Mouse (Mus musculus): ENCODE data around the gene Smim14. TPM values are rescaled to one million over a fixed set of nuclear protein-coding genes. Genes with fewer than 3 reads are reported as not detected.

Smim14 gene
- polyA plus RNA-seq, 1 experiment from 2014 or later = 45.8 TPM

DNA sequence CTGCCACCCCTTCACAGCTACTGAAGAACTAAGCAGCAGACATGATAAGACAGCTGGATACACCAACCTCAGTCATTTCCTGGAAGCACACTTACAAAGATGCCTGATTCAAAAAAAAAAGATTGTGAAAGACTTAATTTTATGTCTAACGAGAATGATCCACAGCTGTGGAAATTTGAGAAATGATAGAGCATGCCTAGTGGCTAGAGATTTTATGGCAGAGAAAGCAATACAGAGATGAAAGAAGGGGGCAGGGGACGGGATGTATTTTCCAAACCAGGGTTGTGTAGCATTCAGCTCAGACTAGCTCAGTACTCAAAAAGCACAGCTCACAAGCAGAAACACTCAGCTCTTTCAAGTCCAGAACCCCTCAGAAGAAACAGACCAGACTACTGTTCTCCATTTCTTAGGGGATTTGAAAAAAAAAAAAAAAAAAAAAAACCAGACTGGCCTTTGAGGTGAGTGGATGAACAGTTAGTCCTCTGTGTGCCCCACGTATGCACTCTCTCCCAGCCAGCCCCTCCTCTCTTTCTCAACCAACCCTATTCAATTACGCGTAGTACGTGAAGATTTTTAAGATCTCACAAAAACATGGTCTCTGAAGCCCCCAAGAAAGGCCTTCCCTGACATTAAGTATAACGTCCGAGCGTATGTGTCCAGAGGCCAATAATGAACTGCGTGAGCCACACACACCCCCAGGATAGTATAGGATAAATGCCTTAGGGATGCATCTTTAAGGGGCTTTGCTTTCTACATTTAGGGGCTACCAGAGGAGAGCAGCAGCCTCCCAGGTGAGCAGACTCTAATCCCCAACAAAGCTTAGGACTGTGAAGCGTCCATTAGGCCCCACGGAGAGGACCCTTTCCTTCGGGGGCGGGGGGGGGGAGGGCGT, 102.3 kb downstream of the Smim14 start:
- peak overlapping the region; percentile 66 for H3K9ac ChIP-seq
- peaks cover 4% of the 10 kb centered on the region; the same call in 1 of the 2 replicates for H3K27me3 ChIP-seq
- no peak for ATAC-seq (ENCODE audit: insufficient read depth)
- no peaks in the 10 kb centered on the region for H3K9me3 ChIP-seq (replicated peaks)
- 19% methylated on average over 15 of the region's 15 CpGs for WGBS (ENCODE audit: insufficient replicate concordance)
- 0 out of 2 replicates have a peak overlapping the region, but pooled peaks have one; percentile 60 for H3K27ac ChIP-seq (replicated peaks)
- peaks cover 24% of the 10 kb centered on the region for H3K4me1 ChIP-seq (replicated peaks)
- peak overlapping the region; percentile 74 for H3K4me3 ChIP-seq (replicated peaks)
- H3K4me2 ChIP-seq = peak overlapping the region; percentile 95
- H3K36me3 ChIP-seq (replicated peaks) = no peaks in the 10 kb centered on the region

DNA sequence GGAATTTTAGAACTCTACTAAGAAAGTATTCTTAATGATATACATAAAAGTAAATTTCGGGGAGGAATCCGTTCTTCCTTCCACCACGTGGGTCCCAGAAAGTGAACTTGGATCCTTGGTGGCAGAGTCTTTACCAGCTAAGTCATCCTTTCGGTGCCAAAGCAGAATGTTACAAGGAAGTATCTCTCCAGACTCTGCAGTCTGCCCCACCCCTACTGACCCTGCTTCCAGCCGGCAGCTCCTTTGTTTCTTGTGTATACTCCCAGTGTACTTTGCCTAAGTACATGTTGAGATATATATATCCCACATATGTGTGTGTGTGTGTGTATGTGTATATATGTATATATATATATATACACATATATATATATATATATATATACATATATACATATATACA, 107.5 kb downstream of the Smim14 start:
- Histone ChIP-seq H3K36me3 (replicated peaks) (no peaks in the 10 kb centered on the region; the same call in 1 of the 2 replicates), H3K4me3 (replicated peaks) (no peak overlapping the region), H3K9ac (no peak overlapping the region), H3K27ac (replicated peaks) (no peak overlapping the region), H3K27me3 (no peaks in the 10 kb centered on the region), H3K4me2 (no peak overlapping the region), H3K9me3 (replicated peaks) (no peaks in the 10 kb centered on the region), H3K4me1 (replicated peaks) (0 out of 2 replicates have a peak, but pooled peaks cover 3% of the 10 kb centered on the region)
- ATAC-seq (ENCODE audit: insufficient read depth) = no peak
- WGBS (ENCODE audit: insufficient replicate concordance) = 71% methylated on average over 5 of the region's 5 CpGs

DNA sequence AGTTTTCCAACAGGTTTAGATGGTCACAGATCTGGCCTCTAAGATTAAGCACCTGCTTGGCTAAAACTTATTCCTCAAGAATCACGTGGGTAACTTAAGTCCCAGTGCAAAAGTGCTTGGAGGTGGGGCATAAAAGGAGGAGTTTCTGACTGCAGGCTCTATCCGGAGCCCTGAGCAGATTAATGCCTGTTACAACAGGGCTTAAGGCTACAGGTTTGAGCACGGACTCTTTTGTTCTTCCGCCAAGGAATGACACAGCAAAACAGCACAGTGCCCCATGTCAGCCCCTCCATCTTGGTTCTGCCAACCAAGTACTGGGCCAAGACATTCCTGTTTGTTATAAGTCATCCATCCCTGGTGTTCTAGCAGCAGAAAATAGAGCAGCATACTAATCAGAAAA, 108.7 kb downstream of the Smim14 start:
- Histone ChIP-seq H3K27me3 (no peaks in the 10 kb centered on the region), H3K4me3 (replicated peaks) (no peak overlapping the region), H3K4me1 (replicated peaks) (peaks cover 4% of the 10 kb centered on the region), H3K9me3 (replicated peaks) (no peaks in the 10 kb centered on the region), H3K27ac (replicated peaks) (no peak overlapping the region), H3K4me2 (no peak overlapping the region), H3K9ac (no peak overlapping the region), H3K36me3 (replicated peaks) (peaks cover 5% of the 10 kb centered on the region)
- no peak for ATAC-seq (ENCODE audit: insufficient read depth)
- WGBS (ENCODE audit: insufficient replicate concordance) = 42% methylated on average over 4 of the region's 4 CpGs

DNA sequence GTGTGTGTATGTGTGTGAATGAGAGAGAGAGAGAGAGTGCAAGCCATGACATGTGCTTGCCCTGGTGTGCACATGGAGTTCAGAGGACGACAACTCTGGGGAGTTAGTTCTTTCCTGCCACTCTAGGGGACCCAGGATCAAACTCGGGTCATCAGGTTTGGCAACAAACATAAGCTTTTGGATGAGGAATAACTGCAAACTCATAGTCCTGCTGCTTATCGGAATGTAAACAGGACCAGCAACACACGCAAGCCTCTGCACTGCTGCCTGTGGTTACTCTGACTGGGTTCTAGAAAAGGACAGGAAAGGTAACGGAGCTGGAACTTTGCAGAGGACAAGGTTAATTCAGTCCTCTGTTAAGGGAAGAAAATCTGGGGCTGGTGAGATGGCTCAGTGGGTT, 111.7 kb downstream of the Smim14 start:
- Histone ChIP-seq H3K27ac (replicated peaks) (no peak overlapping the region), H3K9me3 (replicated peaks) (no peaks in the 10 kb centered on the region), H3K9ac (no peak overlapping the region), H3K4me1 (replicated peaks) (peaks cover 13% of the 10 kb centered on the region), H3K4me2 (no peak overlapping the region), H3K4me3 (replicated peaks) (no peak overlapping the region), H3K27me3 (no peaks in the 10 kb centered on the region), H3K36me3 (replicated peaks) (peaks cover 15% of the 10 kb centered on the region)
- 66% methylated on average over 5 of the region's 5 CpGs for WGBS (ENCODE audit: insufficient replicate concordance)
- ATAC-seq (ENCODE audit: insufficient read depth) = no peak

DNA sequence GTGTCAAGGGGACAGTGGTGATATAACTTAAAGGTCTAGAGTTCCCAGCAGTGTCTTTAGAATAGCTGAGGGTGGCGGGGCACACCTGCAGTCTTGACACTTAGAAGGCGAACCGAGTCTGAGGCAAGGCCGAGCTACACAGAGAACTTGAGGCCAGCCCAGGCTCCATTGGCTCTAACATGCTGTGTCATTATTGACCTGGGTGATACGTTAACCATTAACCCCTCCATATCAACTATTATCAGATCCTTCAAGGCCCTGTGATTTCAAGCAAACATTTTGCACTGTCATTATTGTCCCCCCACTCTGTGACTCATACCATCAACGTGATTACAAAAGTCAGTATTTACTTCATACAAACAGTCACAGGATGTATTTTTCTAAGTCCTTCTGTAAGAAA, 112.8 kb downstream of the Smim14 start:
- ATAC-seq (ENCODE audit: insufficient read depth) = no peak
- WGBS (ENCODE audit: insufficient replicate concordance) = 47% methylated on average over 6 of the region's 6 CpGs
- Histone ChIP-seq H3K9ac (no peak overlapping the region), H3K9me3 (replicated peaks) (no peaks in the 10 kb centered on the region), H3K27me3 (no peaks in the 10 kb centered on the region), H3K4me1 (replicated peaks) (peaks cover 19% of the 10 kb centered on the region), H3K36me3 (replicated peaks) (peaks cover 15% of the 10 kb centered on the region), H3K27ac (replicated peaks) (no peak overlapping the region), H3K4me3 (replicated peaks) (no peak overlapping the region), H3K4me2 (no peak overlapping the region)

DNA sequence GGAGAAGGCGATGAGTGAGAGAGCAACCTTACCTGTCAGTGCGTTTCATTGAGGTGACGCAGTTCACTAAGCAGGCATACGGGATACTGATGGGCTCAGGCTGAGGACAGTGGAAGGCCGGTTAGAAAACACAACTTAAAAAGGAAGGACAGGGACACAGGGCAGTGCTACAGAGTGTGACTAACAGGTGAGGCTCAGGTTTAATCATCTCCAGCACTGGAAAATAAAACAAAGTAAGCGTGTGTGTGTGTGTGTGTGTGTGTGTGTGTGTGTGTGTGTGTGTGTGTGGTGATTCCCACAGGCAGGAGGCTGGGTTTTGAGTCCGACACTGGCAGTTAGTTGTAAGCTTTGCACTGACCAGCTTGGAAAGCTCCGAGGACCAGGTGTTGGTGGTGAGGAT, 114.2 kb downstream of the Smim14 start:
- no peak overlapping the region for H3K4me2 ChIP-seq
- no peak overlapping the region for H3K9ac ChIP-seq
- H3K27ac ChIP-seq (replicated peaks) = no peak overlapping the region
- ATAC-seq (ENCODE audit: insufficient read depth) = no peak
- no peaks in the 10 kb centered on the region for H3K27me3 ChIP-seq
- H3K9me3 ChIP-seq (replicated peaks) = no peaks in the 10 kb centered on the region
- H3K4me1 ChIP-seq (replicated peaks) = peaks cover 23% of the 10 kb centered on the region
- peaks cover 15% of the 10 kb centered on the region for H3K36me3 ChIP-seq (replicated peaks)
- 81% methylated on average over 8 of the region's 8 CpGs for WGBS (ENCODE audit: insufficient replicate concordance)
- H3K4me3 ChIP-seq (replicated peaks) = no peak overlapping the region

DNA sequence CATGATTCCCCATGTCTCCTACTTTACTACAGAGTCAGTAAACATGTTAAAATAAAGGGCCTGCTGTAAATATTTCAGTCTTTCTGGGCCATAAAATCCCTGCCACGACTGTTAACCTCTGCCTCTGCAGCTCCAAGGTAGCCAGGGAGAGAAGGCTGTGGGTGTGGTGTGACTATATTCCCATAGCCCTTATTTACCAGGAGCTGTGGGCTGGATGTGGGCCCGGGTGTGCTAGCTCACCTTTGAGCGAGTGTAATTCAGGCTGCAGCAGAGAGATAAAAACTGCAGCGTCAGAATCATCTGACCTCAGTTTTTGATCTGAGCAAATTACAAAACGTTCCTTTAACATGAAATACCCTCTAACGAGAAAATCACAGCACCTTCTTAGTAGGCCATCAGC, 116.2 kb downstream of the Smim14 start:
- peak; percentile 51; the same call in 1 of the 2 replicates for ATAC-seq (ENCODE audit: insufficient read depth)
- peaks cover 15% of the 10 kb centered on the region for H3K36me3 ChIP-seq (replicated peaks)
- H3K4me1 ChIP-seq (replicated peaks) = peaks cover 31% of the 10 kb centered on the region
- no peak overlapping the region for H3K27ac ChIP-seq (replicated peaks)
- no peaks in the 10 kb centered on the region for H3K9me3 ChIP-seq (replicated peaks)
- H3K9ac ChIP-seq = no peak overlapping the region
- WGBS (ENCODE audit: insufficient replicate concordance) = 25% methylated on average over 6 of the region's 6 CpGs
- H3K4me3 ChIP-seq (replicated peaks) = no peak overlapping the region
- no peak overlapping the region for H3K4me2 ChIP-seq
- no peaks in the 10 kb centered on the region for H3K27me3 ChIP-seq

DNA sequence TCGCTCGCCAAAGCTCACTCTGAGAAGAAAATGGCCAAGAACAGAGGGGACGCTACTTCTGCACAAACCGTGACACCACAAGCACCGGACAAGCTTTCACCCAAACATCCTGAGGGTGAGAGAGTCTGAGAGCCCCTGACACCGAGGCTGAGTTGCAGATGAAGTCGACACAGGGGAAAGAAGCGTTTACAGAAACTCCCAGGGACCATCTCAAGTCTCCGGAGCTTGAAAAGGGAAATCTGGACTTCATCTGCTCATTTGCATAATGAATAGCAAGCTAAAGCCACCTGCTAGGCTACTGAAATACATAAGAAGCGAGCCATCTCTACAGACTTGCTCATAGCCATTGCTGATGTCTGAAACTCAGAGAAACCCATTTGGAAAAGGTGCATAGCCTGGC, 117.8 kb downstream of the Smim14 start:
- peaks cover 15% of the 10 kb centered on the region for H3K36me3 ChIP-seq (replicated peaks)

DNA sequence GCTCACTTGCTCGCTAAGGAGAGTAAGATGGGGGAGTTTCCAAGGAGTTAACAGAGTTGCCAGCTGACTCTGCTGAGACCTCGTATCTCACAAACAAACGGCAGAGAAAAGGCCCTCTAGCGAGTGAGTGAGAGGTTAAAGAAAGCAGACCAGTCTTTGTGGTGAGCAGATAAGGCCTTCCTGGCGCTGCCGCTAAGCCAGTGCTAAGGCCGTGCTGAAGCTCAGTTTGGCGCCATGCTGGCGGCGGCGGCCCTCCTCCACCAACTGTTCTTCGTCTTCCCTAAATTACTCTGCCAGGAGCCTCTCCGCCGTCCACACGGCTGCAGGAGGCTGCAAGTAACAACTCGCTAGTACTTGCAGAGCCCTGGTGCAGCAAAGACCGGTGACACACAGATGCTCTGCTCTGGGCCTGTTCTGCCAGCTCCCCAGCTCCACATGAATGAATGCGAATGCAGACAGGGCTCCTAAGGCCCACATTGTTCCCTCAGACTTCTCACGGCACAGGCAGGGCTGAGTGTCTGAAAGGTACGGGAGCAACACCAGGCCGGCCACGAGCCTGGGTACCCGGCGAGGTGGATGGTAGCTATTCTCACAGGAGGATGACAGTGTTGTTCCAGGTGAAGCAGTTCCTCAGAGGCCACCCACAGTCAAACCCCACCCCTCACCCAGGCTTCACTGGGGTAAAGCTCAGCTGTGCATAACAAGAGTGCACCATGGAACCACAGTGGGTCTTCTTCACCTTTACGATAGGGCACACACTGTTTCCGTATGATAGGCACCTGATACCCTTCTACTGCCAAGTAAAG, 121.1 kb downstream of the Smim14 start:
- Histone ChIP-seq H3K36me3 (replicated peaks) (peaks cover 10% of the 10 kb centered on the region), H3K27ac (replicated peaks) (peak overlapping the region; percentile 84), H3K4me2 (peak overlapping the region; percentile 68), H3K4me1 (replicated peaks) (peaks cover 37% of the 10 kb centered on the region), H3K9me3 (replicated peaks) (no peaks in the 10 kb centered on the region), H3K9ac (peak overlapping the region; percentile 50), H3K4me3 (replicated peaks) (peak overlapping the region; percentile 32; the same call in 1 of the 2 replicates), H3K27me3 (no peaks in the 10 kb centered on the region)
- 28% methylated on average over 26 of the region's 26 CpGs for WGBS (ENCODE audit: insufficient replicate concordance)
- peak; percentile 95 for ATAC-seq (ENCODE audit: insufficient read depth)

More for the DNA sequence above, 117.8 kb downstream of the Smim14 start:
- Histone ChIP-seq H3K27me3 (no peaks in the 10 kb centered on the region), H3K9ac (no peak overlapping the region), H3K27ac (replicated peaks) (no peak overlapping the region), H3K4me2 (peak overlapping the region; percentile 19; the same call in 1 of the 2 replicates), H3K4me1 (replicated peaks) (peaks cover 43% of the 10 kb centered on the region), H3K9me3 (replicated peaks) (no peaks in the 10 kb centered on the region), H3K4me3 (replicated peaks) (no peak overlapping the region)
- 80% methylated on average over 10 of the region's 10 CpGs for WGBS (ENCODE audit: insufficient replicate concordance)
- no peak for ATAC-seq (ENCODE audit: insufficient read depth)

DNA sequence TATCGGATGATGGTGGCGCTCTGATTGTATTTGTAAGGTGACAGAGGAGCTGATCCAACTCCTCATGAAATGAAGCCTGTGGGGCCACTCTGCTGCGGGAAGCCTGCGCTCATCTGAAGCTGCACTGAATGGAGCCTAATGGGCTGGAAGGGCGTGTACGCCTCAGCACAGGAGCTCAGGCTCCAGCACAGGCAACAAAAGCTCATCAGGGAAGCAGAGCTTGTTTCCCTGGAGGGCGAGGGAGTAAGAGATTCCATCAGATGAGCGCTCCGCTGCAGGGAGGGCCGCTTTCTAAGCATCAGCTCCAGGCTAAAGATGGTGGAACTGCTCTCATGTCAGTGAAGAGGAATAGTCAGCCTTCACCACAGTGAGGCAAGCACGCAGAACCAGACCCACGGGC, 129.0 kb downstream of the Smim14 start:
- no peak for ATAC-seq (ENCODE audit: insufficient read depth)
- H3K4me3 ChIP-seq (replicated peaks) = no peak overlapping the region
- no peak overlapping the region for H3K9ac ChIP-seq
- no peaks in the 10 kb centered on the region for H3K27me3 ChIP-seq
- no peaks in the 10 kb centered on the region for H3K9me3 ChIP-seq (replicated peaks)
- WGBS (ENCODE audit: insufficient replicate concordance) = 85% methylated on average over 12 of the region's 12 CpGs
- no peak overlapping the region for H3K4me2 ChIP-seq
- H3K4me1 ChIP-seq (replicated peaks) = no peaks in the 10 kb centered on the region
- H3K36me3 ChIP-seq (replicated peaks) = peaks cover 71% of the 10 kb centered on the region
- H3K27ac ChIP-seq (replicated peaks) = no peak overlapping the region
